Mouse (Mus musculus) CD4-positive, CD25-positive, alpha-beta regulatory T cell, adult 4 months (primary cell): ENCODE measurements around the gene Gm7271. TPM values are rescaled to one million over a fixed set of nuclear protein-coding genes. Genes with fewer than 3 reads are reported as not detected.

ENCODE experiments used
- polyA plus RNA-seq, 2 experiments: library from polyadenylated mRNA; unstranded; fragments of 100-300 nt; shearing (Covaris generic); gene quantifications; one replicate each; pipeline ENCODE4 v1.2.1; 2017

The Gm7271 gene
- polyA plus RNA-seq, 2 experiments from 2014 or later = not detected

Other genes with a start within 250 kb of the Gm7271 start
- 10 to 100 TPM; 15.9 to 19.1 TPM for gene Clock, start 179.2 kb upstream of the Gm7271 start, polyA plus RNA-seq
- gene Pdcl2, start 152.9 kb upstream of the Gm7271 start, polyA plus RNA-seq = not detected
- not detected for gene Nmu, start 120.3 kb upstream of the Gm7271 start, polyA plus RNA-seq
- 10 to 100 TPM; 51.5 to 88.9 TPM for gene Exoc1, start 45.3 kb downstream of the Gm7271 start, polyA plus RNA-seq
- 1 to 10 TPM; 5.0 TPM for gene Cep135, start 104.7 kb downstream of the Gm7271 start, polyA plus RNA-seq
- 1 to 10 TPM in 1 of 2 experiments, under 1 TPM in 1; 0.65 to 1.3 TPM for gene C530008M17Rik, start 172.5 kb downstream of the Gm7271 start, polyA plus RNA-seq